Mouse (Mus musculus) liver, embryonic 15.5 days (tissue): Measurements from ENCODE around the gene Vmn2r21. TPM values are rescaled to one million over a fixed set of nuclear protein-coding genes. Genes with fewer than 3 reads are reported as not detected.
"Not testable (repeated sequence)": the region's sequence is repeated elsewhere in the genome, so short reads cannot be mapped to it uniquely, and the experiment has no call there.

Experiments
- ATAC-seq: fragments of 200-750 bp; cut with Nextera tagmentation; 2 replicates; pipeline ENCODE4 v1.8.0; 2017; ENCODE audit warnings: moderate number of reproducible peaks, mild to moderate bottlenecking, moderate library complexity; ENCODE audit not compliant: insufficient read depth
- H3K27ac ChIP-seq: fragments of 300-500 bp; sonication (generic); replicated peaks from 2 replicates; pipeline ENCODE4 v1.5.1; 2015; ENCODE audit warnings: mild to moderate bottlenecking, inconsistent platforms
- H3K27me3 ChIP-seq: fragments of 300-500 bp; sonication (generic); 2 replicates; pipeline ENCODE4 v1.6.1; 2015; ENCODE audit warnings: mild to moderate bottlenecking, inconsistent platforms
- H3K36me3 ChIP-seq: fragments of 300-500 bp; sonication (generic); replicated peaks from 2 replicates; pipeline ENCODE4 v1.6.1; 2015; ENCODE audit warnings: moderate library complexity, mild to moderate bottlenecking, inconsistent platforms
- H3K4me1 ChIP-seq: fragments of 300-500 bp; sonication (generic); replicated peaks from 2 replicates; pipeline ENCODE4 v1.6.1; 2015; ENCODE audit warnings: inconsistent platforms
- H3K4me2 ChIP-seq: fragments of 300-500 bp; sonication (generic); 2 replicates; pipeline ENCODE4 v1.6.1; 2015; ENCODE audit warnings: moderate library complexity, mild to moderate bottlenecking, inconsistent platforms
- H3K4me3 ChIP-seq: fragments of 300-500 bp; sonication (generic); replicated peaks from 2 replicates; pipeline ENCODE4 v1.5.1; 2015; ENCODE audit warnings: mild to moderate bottlenecking, inconsistent platforms
- H3K9ac ChIP-seq: fragments of 300-500 bp; sonication (generic); 2 replicates; pipeline ENCODE4 v1.6.1; 2015; ENCODE audit warnings: moderate library complexity, mild to moderate bottlenecking, inconsistent platforms
- H3K9me3 ChIP-seq: fragments of 300-500 bp; sonication (generic); replicated peaks from 2 replicates; pipeline ENCODE4 v1.6.1; 2016; ENCODE audit warnings: inconsistent platforms
- WGBS: fragments of 180-500 bp; shearing (Covaris S2); methylation state at CpG from one replicate; pipeline ENCODE4 v1.1.7; 2015; ENCODE audit warnings: mixed read lengths; ENCODE audit not compliant: insufficient replicate concordance; 5-methylcytosine and 5-hydroxymethylcytosine counted together
- polyA plus RNA-seq: library from polyadenylated mRNA; unstranded; fragments of >200 nt; fragmentation: Nextera tagmentation; extraction: Ambion mirVana; gene quantifications from 2 replicates; pipeline ENCODE4 v1.2.1, GENCODE M21; 2015

Vmn2r21 gene
- not detected in 2 replicates for polyA plus RNA-seq

GRCm38 (mm10) chr6:123533306-123533705, at the start of gene Vmn2r21:
Gene Vmn2r21 (minus strand): TSS chr6:123533406.
- not testable (repeated sequence) for H3K27me3 ChIP-seq, ATAC-seq, H3K4me1 ChIP-seq, H3K9ac ChIP-seq, H3K4me2 ChIP-seq, H3K4me3 ChIP-seq, H3K36me3 ChIP-seq, H3K9me3 ChIP-seq, H3K27ac ChIP-seq
- WGBS = no CpG with 5 or more reads among the region's 4 CpGs

GRCm38 (mm10) chr6:123574698-123575097, 41.5 kb upstream of the Vmn2r21 start:
- H3K9ac ChIP-seq, H3K4me2 ChIP-seq, H3K4me3 ChIP-seq, H3K9me3 ChIP-seq, ATAC-seq, H3K27ac ChIP-seq, H3K36me3 ChIP-seq, H3K4me1 ChIP-seq, H3K27me3 ChIP-seq: not testable (repeated sequence)
- no CpG with 5 or more reads among the region's 2 CpGs for WGBS

GRCm38 (mm10) chr6:123539755-123540154, 6.5 kb upstream of the Vmn2r21 start:
- H3K4me1 ChIP-seq, H3K9ac ChIP-seq, H3K27me3 ChIP-seq, ATAC-seq, H3K9me3 ChIP-seq, H3K4me2 ChIP-seq, H3K4me3 ChIP-seq, H3K36me3 ChIP-seq, H3K27ac ChIP-seq: not testable (repeated sequence)
- no CpG with 5 or more reads among the region's 1 CpGs for WGBS

- H3K4me3 ChIP-seq, H3K9ac ChIP-seq, H3K9me3 ChIP-seq, H3K27me3 ChIP-seq, H3K4me2 ChIP-seq, H3K27ac ChIP-seq, H3K36me3 ChIP-seq, H3K4me1 ChIP-seq: not testable (repeated sequence)
- no CpG with 5 or more reads among the region's 8 CpGs for WGBS
- ATAC-seq = peak; percentile 83
These were observed 10.8 kb downstream of the Vmn2r21 start for GRCm38 (mm10) chr6:123522263-123523011.

GRCm38 (mm10) chr6:123473045-123473444, 60.2 kb downstream of the Vmn2r21 start:
- H3K9ac ChIP-seq, H3K27me3 ChIP-seq, H3K9me3 ChIP-seq, H3K4me3 ChIP-seq, H3K36me3 ChIP-seq, H3K4me2 ChIP-seq, ATAC-seq, H3K27ac ChIP-seq, H3K4me1 ChIP-seq: not testable (repeated sequence)
- no CpG with 5 or more reads among the region's 5 CpGs for WGBS

GRCm38 (mm10) chr6:123472458-123472987, 60.7 kb downstream of the Vmn2r21 start:
- ATAC-seq, H3K27me3 ChIP-seq, H3K4me2 ChIP-seq, H3K27ac ChIP-seq, H3K9ac ChIP-seq, H3K4me3 ChIP-seq, H3K36me3 ChIP-seq, H3K4me1 ChIP-seq, H3K9me3 ChIP-seq: not testable (repeated sequence)
- WGBS = no CpG with 5 or more reads among the region's 2 CpGs

GRCm38 (mm10) chr6:123468651-123469050, 64.6 kb downstream of the Vmn2r21 start:
- not testable (repeated sequence) for H3K27ac ChIP-seq, H3K9ac ChIP-seq, H3K9me3 ChIP-seq, H3K4me1 ChIP-seq, H3K4me2 ChIP-seq, H3K27me3 ChIP-seq, H3K4me3 ChIP-seq, H3K36me3 ChIP-seq
- WGBS = no CpG with 5 or more reads among the region's 1 CpGs
- peak; percentile 42 for ATAC-seq

Other genes starting within 250 kb of the Vmn2r21 start
- 1.1 and 1.2 TPM in 2 replicates for gene Clec4e, start 243.5 kb downstream of the Vmn2r21 start, polyA plus RNA-seq
- not detected in 2 replicates for gene Vmn2r19, start 225.1 kb downstream of the Vmn2r21 start, polyA plus RNA-seq
- gene Vmn2r20, start 115.3 kb downstream of the Vmn2r21 start, polyA plus RNA-seq = not detected in 2 replicates
- gene Vmn2r22, start 117.3 kb upstream of the Vmn2r21 start, polyA plus RNA-seq = not detected in 2 replicates
- gene Vmn2r23, start 169.3 kb upstream of the Vmn2r21 start, polyA plus RNA-seq = not detected in 2 replicates
- not detected in 2 replicates for gene Vmn2r24, start 245.5 kb upstream of the Vmn2r21 start, polyA plus RNA-seq